Mouse (Mus musculus) testis, adult 2 months (tissue): ENCODE results near the gene Nanos3.

ENCODE experiments used
- CTCF ChIP-seq: fragments of 200-500 bp; IDR thresholded peaks from 2 replicates; pipeline ENCODE4 v1.5.1; 2012; ENCODE audit warnings: low read depth, mild to moderate bottlenecking, inconsistent platforms, low read length, moderate library complexity; ENCODE audit not compliant: control insufficient read depth, insufficient read depth, insufficient replicate concordance
- POLR2A ChIP-seq: fragments of 200-500 bp; IDR thresholded peaks from 2 replicates; pipeline ENCODE4 v1.6.1; 2012; ENCODE audit warnings: low read depth, mild to moderate bottlenecking, inconsistent platforms, low read length, moderate library complexity; ENCODE audit not compliant: control insufficient read depth

GRCm38 (mm10) chr8:84178592-84178991 lies 6.4 kb downstream of the Nanos3 start:
- TF ChIP-seq CTCF: no peak
- no peak for TF ChIP-seq POLR2A
